Mouse (Mus musculus) MEL (cell line): ENCODE measurements around the gene Smoc1. TPM values are rescaled to one million over a fixed set of nuclear protein-coding genes. Genes with fewer than 3 reads are reported as not detected.

Experiments
- DNase-seq: peaks from one replicate; pipeline ENCODE4 v3.0.0; 2011; ENCODE audit warnings: low read depth, low spot score
- H3K27ac ChIP-seq: 2 replicates; pipeline ENCODE4 v1.5.1; 2012; ENCODE audit warnings: low read depth, mild to moderate bottlenecking, control low read depth, low read length, moderate library complexity; ENCODE audit not compliant: control insufficient read depth
- H3K27me3 ChIP-seq, 2 experiments: fragments of 150-350 bp in 1 of 2; sonication (generic) in 1 of 2; 2 replicates each; pipeline ENCODE4 v1.6.1; 2012; ENCODE audit warnings: low read length in 2 of 2, mild to moderate bottlenecking in 2 of 2, improper control_type of control experiment in 1 of 2, moderate library complexity in 1 of 2; ENCODE audit not compliant: insufficient read depth in 2 of 2, control insufficient read depth in 1 of 2
- H3K36me3 ChIP-seq, 2 experiments: 2 replicates each; pipeline ENCODE4 v1.6.1; 2012 to 2014; ENCODE audit warnings: low read length in 2 of 2, improper control_type of control experiment in 1 of 2, inconsistent platforms in 1 of 2, mild to moderate bottlenecking in 1 of 2; ENCODE audit not compliant: insufficient read depth in 2 of 2, control insufficient read depth in 1 of 2
- H3K4me1 ChIP-seq, 2 experiments: fragments of 150-350 bp in 1 of 2; sonication (generic) in 1 of 2; 2 replicates each; pipeline ENCODE4 v1.6.1; 2012; ENCODE audit warnings: low read length in 2 of 2, improper control_type of control experiment in 1 of 2, mild to moderate bottlenecking in 1 of 2; ENCODE audit not compliant: insufficient read depth in 2 of 2, control insufficient read depth in 1 of 2
- H3K4me3 ChIP-seq, 2 experiments: fragments of 150-350 bp in 1 of 2; sonication (generic) in 1 of 2; 2 replicates each; pipeline ENCODE4 v1.5.1; 2012; ENCODE audit warnings: low read depth in 2 of 2, low read length in 2 of 2, mild to moderate bottlenecking in 2 of 2, moderate library complexity in 2 of 2, control low read depth in 1 of 2, improper control_type of control experiment in 1 of 2; ENCODE audit not compliant: control insufficient read depth in 1 of 2, insufficient read depth in 1 of 2
- H3K79me2 ChIP-seq: 2 replicates; pipeline ENCODE4 v1.6.1; 2012; ENCODE audit warnings: mild to moderate bottlenecking, low read length, moderate library complexity; ENCODE audit not compliant: control insufficient read depth, poor library complexity, insufficient read depth
- H3K9ac ChIP-seq: 2 replicates; pipeline ENCODE4 v1.6.1; 2012; ENCODE audit warnings: low read depth, mild to moderate bottlenecking, control low read depth, low read length, moderate library complexity; ENCODE audit not compliant: control insufficient read depth, poor library complexity, severe bottlenecking
- H3K9me3 ChIP-seq: fragments of 150-350 bp; sonication (generic); replicated peaks from 2 replicates; pipeline ENCODE4 v1.6.1; 2012; ENCODE audit warnings: mild to moderate bottlenecking, low read length, improper control_type of control experiment, moderate library complexity; ENCODE audit not compliant: insufficient read depth
- BHLHE40 ChIP-seq: IDR thresholded peaks from 2 replicates; pipeline ENCODE4 v1.6.1; 2012; ENCODE audit warnings: low read depth, mild to moderate bottlenecking, inconsistent platforms, low read length, improper control_type of control experiment, borderline replicate concordance
- CHD2 ChIP-seq: IDR thresholded peaks from 2 replicates; pipeline ENCODE4 v1.6.1; 2011; ENCODE audit warnings: low read length, improper control_type of control experiment
- HCFC1 ChIP-seq: IDR thresholded peaks from 2 replicates; pipeline ENCODE4 v1.6.1; 2012; ENCODE audit warnings: low read depth, mild to moderate bottlenecking, inconsistent platforms, low read length, improper control_type of control experiment, moderate library complexity
- JUND ChIP-seq: IDR thresholded peaks from 2 replicates; pipeline ENCODE4 v1.6.1; 2011; ENCODE audit warnings: low read depth, mild to moderate bottlenecking, improper control_type of control experiment, low read length
- KAT2A ChIP-seq: conservative IDR thresholded peaks from 2 replicates; pipeline ENCODE4 v1.6.1; 2012; ENCODE audit warnings: low read depth, low read length, improper control_type of control experiment, inconsistent platforms
- POLR2AphosphoS2 ChIP-seq: IDR thresholded peaks from 2 replicates; pipeline ENCODE4 v1.6.1; 2011; ENCODE audit warnings: low read length, improper control_type of control experiment
- RAD21 ChIP-seq: IDR thresholded peaks from 2 replicates; pipeline ENCODE4 v1.6.1; 2011; ENCODE audit warnings: mild to moderate bottlenecking, low read depth, low read length, improper control_type of control experiment
- RCOR1 ChIP-seq: IDR thresholded peaks from 2 replicates; pipeline ENCODE4 v1.6.1; 2012; ENCODE audit warnings: low read depth, mild to moderate bottlenecking, inconsistent platforms, low read length, improper control_type of control experiment
- TAL1 ChIP-seq: IDR thresholded peaks from 2 replicates; pipeline ENCODE4 v1.6.1; 2012; ENCODE audit warnings: mild to moderate bottlenecking, inconsistent platforms, low read length, moderate library complexity, mixed read lengths
- TBP ChIP-seq: IDR thresholded peaks from 2 replicates; pipeline ENCODE4 v1.8.0; 2011; ENCODE audit warnings: low read depth, low read length, improper control_type of control experiment
- TCF12 ChIP-seq: IDR thresholded peaks from 2 replicates; pipeline ENCODE4 v1.6.1; 2014; ENCODE audit warnings: low read depth, mild to moderate bottlenecking, inconsistent platforms, low read length, improper control_type of control experiment, moderate library complexity
- UBTF ChIP-seq: IDR thresholded peaks from 2 replicates; pipeline ENCODE4 v1.6.1; 2012; ENCODE audit warnings: low read depth, mild to moderate bottlenecking, inconsistent platforms, low read length, improper control_type of control experiment, moderate library complexity, borderline replicate concordance; ENCODE audit not compliant: insufficient read depth
- USF1 ChIP-seq: IDR thresholded peaks from 2 replicates; pipeline ENCODE4 v1.6.1; 2014; ENCODE audit warnings: low read depth, mild to moderate bottlenecking, inconsistent platforms, low read length, improper control_type of control experiment, moderate library complexity
- ZNF384 ChIP-seq: IDR thresholded peaks from 2 replicates; pipeline ENCODE4 v1.6.1; 2012; ENCODE audit warnings: low read depth, mild to moderate bottlenecking, inconsistent platforms, low read length, improper control_type of control experiment
- polyA plus RNA-seq, 2 experiments: library from polyadenylated mRNA; stranded (reverse) in 1 of 2; unstranded in 1 of 2; fragments of >175 nt in 1 of 2; fragments of >200 nt in 1 of 2; gene quantifications; 2 replicates each; pipeline versions ENCODE4 v1.2.1 to v1.2.4; 2012; ENCODE audit warnings: low replicate concordance in 2 of 2, low read depth in 1 of 2; ENCODE audit not compliant: insufficient read length in 2 of 2, insufficient read depth in 1 of 2, missing spikeins in 1 of 2
- total RNA-seq: library from RNA; depleted of rRNA; stranded (reverse); fragments of 300-350 nt; gene quantifications from 2 replicates; pipeline ENCODE4 v1.2.3, GENCODE M21; 2012

Gene Smoc1
- total and polyA plus RNA-seq, 3 experiments = 18.8 to 23.3 TPM; not detected in 1

- Histone ChIP-seq H3K79me2 (no peaks in the 10 kb centered on the region), H3K9me3 (no peaks in the 10 kb centered on the region), H3K4me1 (no peaks in the 10 kb centered on the region), H3K4me3 (no peak overlapping the region), H3K9ac (no peak overlapping the region), H3K27me3 (no peaks in the 10 kb centered on the region), H3K36me3 (peaks cover 0 to 2% of the 10 kb centered on the region in 2 experiments; a peak in 2 of 4 replicates), H3K27ac (no peak overlapping the region)
- DNase-seq = no peak
- TF ChIP-seq TCF12 = no peak
These were observed 80.9 kb downstream of the Smoc1 start for GRCm38 (mm10) chr12:81107278-81108100.

GRCm38 (mm10) chr12:81108600-81109011 lies 82.0 kb downstream of the Smoc1 start:
- no peaks in the 10 kb centered on the region for H3K79me2 ChIP-seq

GRCm38 (mm10) chr12:81110006-81110405 lies 83.4 kb downstream of the Smoc1 start:
- Histone ChIP-seq H3K36me3 (peaks cover 0 to 2% of the 10 kb centered on the region in 2 experiments; a peak in 2 of 4 replicates), H3K27me3 (no peaks in the 10 kb centered on the region), H3K4me3 (no peak overlapping the region), H3K79me2 (no peaks in the 10 kb centered on the region), H3K9me3 (no peaks in the 10 kb centered on the region), H3K27ac (no peak overlapping the region), H3K4me1 (no peaks in the 10 kb centered on the region), H3K9ac (no peak overlapping the region)
- TF ChIP-seq TBP = no peak
- TF ChIP-seq BHLHE40 = no peak
- TF ChIP-seq HCFC1 = no peak
- no peak for TF ChIP-seq RAD21
- no peak for TF ChIP-seq UBTF
- TF ChIP-seq USF1 = no peak
- no peak for TF ChIP-seq RCOR1
- no peak for TF ChIP-seq POLR2AphosphoS2
- no peak for TF ChIP-seq TAL1
- TF ChIP-seq ZNF384 = no peak
- no peak for TF ChIP-seq KAT2A
- TF ChIP-seq JUND = no peak
- no peak for DNase-seq

More at GRCm38 (mm10) chr12:81108600-81109011, 82.0 kb downstream of the Smoc1 start:
- H3K27ac ChIP-seq = no peak overlapping the region
- no peaks in the 10 kb centered on the region for H3K9me3 ChIP-seq
- H3K4me1 ChIP-seq = no peaks in the 10 kb centered on the region
- no peak for TF ChIP-seq USF1
- no peak for TF ChIP-seq CHD2
- no peaks in the 10 kb centered on the region for H3K27me3 ChIP-seq
- DNase-seq = no peak
- no peak overlapping the region for H3K4me3 ChIP-seq
- H3K36me3 ChIP-seq = peaks cover 0 to 2% of the 10 kb centered on the region in 2 experiments; a peak in 2 of 4 replicates
- H3K9ac ChIP-seq = no peak overlapping the region
